Mouse (Mus musculus) T-cell, adult 2 months (primary cell): Measurements from ENCODE around the gene Adgrg4.

Experiments
- DNase-seq: peaks from one replicate; pipeline ENCODE4 v3.0.0; 2022; ENCODE audit warnings: low spot score

Gene Adgrg4

GRCm38 (mm10) chrX:56869863-56870262 is at the start of gene Adgrg4:
Gene Adgrg4 (plus strand): TSS chrX:56870163.
- no peak for DNase-seq

GRCm38 (mm10) chrX:56821765-56822603 is 48.0 kb upstream of the Adgrg4 start, which contains the start of gene Map7d3:
Gene Map7d3 (minus strand): TSS chrX:56822326.
- DNase-seq, result no peak

- no peak for DNase-seq
Observed at GRCm38 (mm10) chrX:56827492-56827891, 42.5 kb upstream of the Adgrg4 start.

GRCm38 (mm10) chrX:56835842-56836241 is 34.1 kb upstream of the Adgrg4 start:
- no peak for DNase-seq

GRCm38 (mm10) chrX:56839369-56839768 is 30.6 kb upstream of the Adgrg4 start:
- no peak for DNase-seq

- DNase-seq, result no peak
Observed at GRCm38 (mm10) chrX:56841255-56841654, 28.7 kb upstream of the Adgrg4 start.

GRCm38 (mm10) chrX:57012891-57013290 is 142.9 kb downstream of the Adgrg4 start:
- no peak for DNase-seq

- no peak for DNase-seq
Observed at GRCm38 (mm10) chrX:57042774-57043173, 172.8 kb downstream of the Adgrg4 start, which contains the start of gene Brs3. Gene Brs3 (plus strand): TSS chrX:57043074.

- DNase-seq, result no peak
Observed at GRCm38 (mm10) chrX:57043869-57044268, 173.9 kb downstream of the Adgrg4 start.
